Mouse (Mus musculus) lung, adult 18-20 months (tissue): ENCODE results near the gene Cpne6.
A peak's percentile ranks its signal among the peaks of the same experiment; 100 is the strongest.

Experiments used
- DNase-seq, 2 experiments: peaks; one replicate each; pipeline ENCODE4 v3.0.0; 2022; ENCODE audit warnings: mixed read lengths in 2 of 2

Gene Cpne6

GRCm38 (mm10) chr14:55557003-55557402 is 46.8 kb downstream of the Cpne6 start:
- peak; percentile 88 to 93 for DNase-seq

GRCm38 (mm10) chr14:55557587-55557986 is 47.3 kb downstream of the Cpne6 start:
- DNase-seq = no peak

GRCm38 (mm10) chr14:55558740-55559448 is 48.6 kb downstream of the Cpne6 start:
- no peak for DNase-seq

DNA sequence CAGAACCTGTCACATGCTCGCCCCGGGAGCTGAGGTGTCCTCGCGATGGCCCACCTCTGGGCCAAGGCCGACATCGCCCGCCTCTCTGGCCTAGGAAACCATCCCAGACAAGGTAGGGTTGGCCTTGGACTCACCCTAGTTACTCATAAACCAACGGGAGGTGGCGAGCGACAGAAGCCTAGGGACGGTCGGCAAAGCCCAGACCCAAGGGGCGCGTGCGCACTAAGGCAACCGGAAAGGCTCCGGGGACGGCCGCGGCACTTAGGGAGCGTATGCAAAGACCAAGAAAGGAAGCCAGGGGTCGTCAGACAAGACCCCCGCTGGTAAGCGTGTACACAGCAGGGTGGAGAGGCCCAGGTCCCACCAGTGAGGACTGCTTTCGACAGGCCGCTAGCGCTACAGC is 49.6 kb downstream of the Cpne6 start, which contains the start of gene Dcaf11:
Gene Dcaf11 (plus strand): TSS at position 208 of the 403 bp plus-strand sequence.
- peak; percentile 92 to 95 for DNase-seq

GRCm38 (mm10) chr14:55560202-55561073 is 50.2 kb downstream of the Cpne6 start, which contains the start of gene A730061H03Rik:
Gene A730061H03Rik (minus strand): TSS chr14:55560406.
- DNase-seq = peak; percentile 99

DNA sequence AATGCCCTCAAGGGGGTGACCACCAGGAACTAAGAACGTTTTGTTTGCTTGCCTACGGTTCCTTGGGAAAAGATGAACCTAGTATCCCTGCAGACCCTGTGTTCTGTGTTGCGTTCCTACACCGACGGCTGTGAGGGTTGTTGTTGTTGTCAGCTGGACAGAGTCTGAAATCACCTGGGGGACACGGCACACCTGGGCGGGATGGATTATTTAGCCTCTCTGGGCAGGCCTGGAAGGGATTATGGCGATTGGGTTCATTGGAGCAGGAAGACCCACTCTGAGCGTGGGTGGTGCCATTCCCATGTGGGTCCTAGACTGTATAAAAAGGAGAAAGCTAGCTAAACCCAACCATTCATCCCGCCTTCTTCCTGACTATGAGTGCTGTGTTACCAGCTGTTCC is 51.6 kb downstream of the Cpne6 start:
- no peak for DNase-seq

DNA sequence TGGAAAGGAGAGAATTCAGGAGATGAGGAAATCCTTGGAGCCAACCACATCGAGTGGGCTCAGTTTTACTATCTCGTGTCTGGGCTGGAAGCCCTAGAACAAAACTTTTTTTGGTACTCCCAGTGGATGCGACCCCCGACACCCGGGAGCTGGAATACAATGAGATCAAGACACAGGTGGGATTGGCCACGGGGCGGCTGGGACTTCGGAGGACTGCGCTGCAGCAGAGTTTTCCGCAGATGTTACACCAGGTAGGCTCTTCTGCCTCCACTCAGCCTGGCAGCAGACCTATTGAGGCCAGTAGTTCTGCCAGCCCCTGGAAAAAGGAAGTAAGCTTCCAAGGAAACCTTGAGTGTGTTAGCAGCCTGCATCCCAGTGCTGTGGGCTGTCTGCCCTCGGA is 53.0 kb downstream of the Cpne6 start:
- DNase-seq = no peak

- DNase-seq = no peak
These were observed 55.5 kb downstream of the Cpne6 start for GRCm38 (mm10) chr14:55565748-55566147.
